Mouse (Mus musculus) liver, postnatal 0 days (tissue): Measurements from ENCODE around the gene Rpl10a.

ENCODE experiments used
- CTCF ChIP-seq: sonication (generic); IDR thresholded peaks from 2 replicates; pipeline ENCODE4 v1.5.1; 2016; ENCODE audit warnings: antibody characterized with exemption, low read depth
- EP300 ChIP-seq: IDR thresholded peaks from 2 replicates; pipeline ENCODE4 v1.6.1; 2016; ENCODE audit warnings: antibody characterized with exemption, low read depth, mild to moderate bottlenecking

GRCm38 (mm10) chr17:28327673-28328325, 472 bp upstream of the Rpl10a start:
- TF ChIP-seq CTCF (no peak), EP300 (no peak)
